Mouse (Mus musculus) myocyte (in vitro differentiated cells): ENCODE results near the gene Copg1.

ENCODE experiments used
- CEBPB ChIP-seq: IDR thresholded peaks from 2 replicates; pipeline ENCODE4 v1.6.1; 2011; ENCODE audit warnings: mild to moderate bottlenecking, moderate library complexity; ENCODE audit not compliant: poor library complexity, insufficient read depth, severe bottlenecking
- E2F4 ChIP-seq: IDR thresholded peaks from one replicate; pipeline ENCODE4 v1.6.1; 2011; ENCODE audit warnings: mild to moderate bottlenecking, control low read depth, moderate library complexity; ENCODE audit not compliant: insufficient read depth
- MAX ChIP-seq: IDR thresholded peaks from one replicate; pipeline ENCODE4 v1.6.1; 2011; ENCODE audit warnings: low read depth, mild to moderate bottlenecking, control low read depth
- MYOD1 ChIP-seq, 3 experiments: IDR thresholded peaks; one replicate each; pipeline ENCODE4 v1.6.1; 2011; ENCODE audit warnings: control low read depth in 2 of 3, low read depth in 2 of 3, mild to moderate bottlenecking in 2 of 3, moderate library complexity in 1 of 3; ENCODE audit not compliant: insufficient read length in 2 of 3, control insufficient read depth in 1 of 3
- MYOG ChIP-seq, 3 experiments: IDR thresholded peaks; one replicate each; pipeline ENCODE4 v1.6.1; 2011; ENCODE audit warnings: control low read depth in 2 of 3, low read depth in 2 of 3, mild to moderate bottlenecking in 2 of 3; ENCODE audit not compliant: insufficient read length in 2 of 3, control insufficient read depth in 1 of 3, insufficient read depth in 1 of 3
- POLR2A ChIP-seq: IDR thresholded peaks from one replicate; pipeline ENCODE4 v1.6.1; 2011; ENCODE audit warnings: low read depth, mild to moderate bottlenecking, control low read depth, moderate library complexity; ENCODE audit not compliant: insufficient read length
- POLR2AphosphoS2 ChIP-seq: IDR thresholded peaks from one replicate; pipeline ENCODE4 v1.6.1; 2011; ENCODE audit warnings: low read depth, control low read depth; ENCODE audit not compliant: insufficient read length
- SRF ChIP-seq: IDR thresholded peaks from one replicate; pipeline ENCODE4 v1.6.1; 2011; ENCODE audit warnings: low read depth; ENCODE audit not compliant: control insufficient read depth, insufficient read length
- TCF12 ChIP-seq: IDR thresholded peaks from one replicate; pipeline ENCODE4 v1.6.1; 2011; ENCODE audit warnings: mild to moderate bottlenecking, control low read depth; ENCODE audit not compliant: poor library complexity, insufficient read depth, severe bottlenecking
- USF1 ChIP-seq: IDR thresholded peaks from one replicate; pipeline ENCODE4 v1.6.1; 2011; ENCODE audit warnings: low read depth, mild to moderate bottlenecking, control low read depth, moderate library complexity

GRCm38 (mm10) chr6:87935037-87935436 is 47.4 kb downstream of the Copg1 start:
- no peak for TF ChIP-seq POLR2A
- TF ChIP-seq USF1, result no peak
- no peak for TF ChIP-seq MYOD1 (IDR thresholded peaks at IDR 0.05; ENCODE audit: control insufficient read depth in 1 of 3, insufficient read length in 2 of 3, low read depth in 2 of 3)
- no peak for TF ChIP-seq MAX
- no peak for TF ChIP-seq SRF
- no peak for TF ChIP-seq TCF12
- TF ChIP-seq MYOG (IDR thresholded peaks at IDR 0.05; ENCODE audit: control insufficient read depth in 1 of 3, insufficient read depth in 1 of 3, insufficient read length in 2 of 3, low read depth in 2 of 3), result no peak
- no peak for TF ChIP-seq POLR2AphosphoS2
- no peak for TF ChIP-seq CEBPB
- TF ChIP-seq E2F4, result no peak
